15 mouse cellular contexts compared by ENCODE assay signal in genomic region chr11:11866696-11867095, GRCm38 (mm10). TPM values are rescaled to one million over a fixed set of nuclear protein-coding genes. Genes with fewer than 3 reads are reported as not detected.
DNase-seq lines count a peak whose midpoint lies in the region; ATAC-seq lines count a peak whose summit lies in the region.
"Had no signal": no experiment of that assay in that cellular context is flagged by ENCODE, and none has a peak within 500 bp of the region (broad histone marks: within the 10 kb centered on the region; RNA-seq: fewer than 3 reads in every experiment).

No protein-coding gene starts in this region.

- H3K27ac ChIP-seq in forebrain, embryonic 12.5 days, result peak overlapping the region; percentile 92
- no peak overlapping the region for H3K27ac ChIP-seq in forebrain, embryonic 14.5 days (ENCODE audit: low read depth, low read length)
- peak overlapping the region; percentile 59 for H3K27ac ChIP-seq in intestine, embryonic 14.5 days (ENCODE audit: low read depth)
- no peak overlapping the region for H3K27ac ChIP-seq in intestine, embryonic 16.5 days (ENCODE audit: low read length)
- H3K27ac ChIP-seq in embryonic facial prominence, embryonic 13.5 days, result 0 out of 2 replicates have a peak overlapping the region, but pooled peaks have one; percentile 24
- H3K27ac ChIP-seq: kidney, postnatal 0 days had no signal

- no peak for DNase-seq in forebrain, embryonic 14.5 days (ENCODE audit: low spot score)
- peak; percentile 46 for DNase-seq in intestine, embryonic 14.5 days (ENCODE audit: low spot score)
- peak; percentile 51 for DNase-seq in 3T3-L1 (ENCODE audit: low read depth, low spot score)
- no peak for DNase-seq in testis, postnatal 10 days (ENCODE audit: low spot score)
- no peak for DNase-seq in T-cell, adult 2 months (ENCODE audit: low spot score)
- DNase-seq: adrenal gland, adult 2 months; cerebellum, adult 11 months; gastrocnemius, postnatal 36 days; liver; lung, embryonic 14.5 days; right cerebral cortex, adult 18-20 months had no signal

- peaks cover 18% of the 10 kb centered on the region for H3K4me1 ChIP-seq in forebrain, embryonic 12.5 days
- peaks cover 10% of the 10 kb centered on the region; the same call in 1 of the 2 replicates for H3K4me1 ChIP-seq in forebrain, embryonic 14.5 days (ENCODE audit: control insufficient read depth, insufficient read depth, low read length)
- peaks cover 35% of the 10 kb centered on the region for H3K4me1 ChIP-seq in intestine, embryonic 14.5 days (replicated peaks; ENCODE audit: control insufficient read depth, insufficient read depth, low read length)
- peaks cover 10% of the 10 kb centered on the region; the same call in 1 of the 2 replicates for H3K4me1 ChIP-seq in intestine, embryonic 16.5 days (ENCODE audit: control insufficient read depth, insufficient read depth, low read length)
- peaks cover 26% of the 10 kb centered on the region for H3K4me1 ChIP-seq in embryonic facial prominence, embryonic 13.5 days

- H3K9me3 ChIP-seq in forebrain, embryonic 12.5 days, result no peaks in the 10 kb centered on the region
- no peaks in the 10 kb centered on the region for H3K9me3 ChIP-seq in forebrain, embryonic 14.5 days (replicated peaks; ENCODE audit: control insufficient read depth, low read length)
- no peaks in the 10 kb centered on the region for H3K9me3 ChIP-seq in intestine, embryonic 14.5 days (ENCODE audit: control insufficient read depth, low read length)
- no peaks in the 10 kb centered on the region for H3K9me3 ChIP-seq in intestine, embryonic 16.5 days (ENCODE audit: control insufficient read depth, low read length)
- no peaks in the 10 kb centered on the region for H3K9me3 ChIP-seq in embryonic facial prominence, embryonic 13.5 days

- no peaks in the 10 kb centered on the region for H3K27me3 ChIP-seq in forebrain, embryonic 12.5 days
- H3K27me3 ChIP-seq in forebrain, embryonic 14.5 days (replicated peaks; ENCODE audit: control insufficient read depth, insufficient read depth, low read length), result no peaks in the 10 kb centered on the region
- no peaks in the 10 kb centered on the region for H3K27me3 ChIP-seq in intestine, embryonic 14.5 days (replicated peaks; ENCODE audit: control insufficient read depth, insufficient read depth, low read length)
- H3K27me3 ChIP-seq in intestine, embryonic 16.5 days (replicated peaks; ENCODE audit: control insufficient read depth, insufficient read depth, low read length), result no peaks in the 10 kb centered on the region
- no peaks in the 10 kb centered on the region for H3K27me3 ChIP-seq in embryonic facial prominence, embryonic 13.5 days

- no peak overlapping the region for H3K4me2 ChIP-seq in forebrain, embryonic 12.5 days
- H3K4me2 ChIP-seq in forebrain, embryonic 14.5 days (ENCODE audit: low read length), result no peak overlapping the region
- no peak overlapping the region for H3K4me2 ChIP-seq in intestine, embryonic 14.5 days (ENCODE audit: low read length)
- no peak overlapping the region for H3K4me2 ChIP-seq in intestine, embryonic 16.5 days (ENCODE audit: low read depth, low read length)
- H3K4me2 ChIP-seq in embryonic facial prominence, embryonic 13.5 days, result no peak overlapping the region
- H3K4me2 ChIP-seq: lung, embryonic 14.5 days had no signal

- no peaks in the 10 kb centered on the region for H3K36me3 ChIP-seq in forebrain, embryonic 12.5 days (replicated peaks)
- H3K36me3 ChIP-seq in forebrain, embryonic 14.5 days (ENCODE audit: control insufficient read depth, insufficient read depth, low read length), result no peaks in the 10 kb centered on the region
- no peaks in the 10 kb centered on the region for H3K36me3 ChIP-seq in intestine, embryonic 14.5 days (ENCODE audit: control insufficient read depth, insufficient read depth, low read length)
- no peaks in the 10 kb centered on the region for H3K36me3 ChIP-seq in intestine, embryonic 16.5 days (ENCODE audit: control insufficient read depth, insufficient read depth, low read length)
- no peaks in the 10 kb centered on the region for H3K36me3 ChIP-seq in embryonic facial prominence, embryonic 13.5 days

- ATAC-seq in forebrain, embryonic 12.5 days (ENCODE audit: low FRiP score), result no peak
- ATAC-seq in forebrain, embryonic 14.5 days, result no peak
- ATAC-seq in intestine, embryonic 14.5 days (replicated peaks; ENCODE audit: low FRiP score, low TSS enrichment, low read depth), result no peak
- ATAC-seq in intestine, embryonic 16.5 days, result no peak
- no peak for ATAC-seq in embryonic facial prominence, embryonic 13.5 days (ENCODE audit: insufficient number of reproducible peaks, insufficient read depth, low FRiP score, low TSS enrichment, low read depth)

- H3K9ac ChIP-seq in forebrain, embryonic 12.5 days, result no peak overlapping the region
- no peak overlapping the region for H3K9ac ChIP-seq in forebrain, embryonic 14.5 days (ENCODE audit: low read length)
- no peak overlapping the region for H3K9ac ChIP-seq in intestine, embryonic 14.5 days (ENCODE audit: low read length)
- no peak overlapping the region for H3K9ac ChIP-seq in intestine, embryonic 16.5 days (ENCODE audit: low read depth, low read length)
- H3K9ac ChIP-seq in embryonic facial prominence, embryonic 13.5 days, result no peak overlapping the region
- H3K9ac ChIP-seq: lung, embryonic 14.5 days had no signal

- WGBS in forebrain, embryonic 12.5 days, result 89% methylated on average over 5 of the region's 5 CpGs
- 85% methylated on average over 5 of the region's 5 CpGs for WGBS in forebrain, embryonic 14.5 days
- 59% methylated on average over 5 of the region's 5 CpGs for WGBS in intestine, embryonic 14.5 days
- WGBS in intestine, embryonic 16.5 days, result 65% methylated on average over 5 of the region's 5 CpGs
- WGBS in embryonic facial prominence, embryonic 13.5 days, result 65% methylated on average over 5 of the region's 5 CpGs

- no peak overlapping the region for H3K4me3 ChIP-seq in forebrain, embryonic 12.5 days (replicated peaks)
- no peak overlapping the region for H3K4me3 ChIP-seq in forebrain, embryonic 14.5 days (ENCODE audit: low read depth, low read length)
- no peak overlapping the region for H3K4me3 ChIP-seq in intestine, embryonic 14.5 days (ENCODE audit: low read depth, low read length)
- H3K4me3 ChIP-seq in intestine, embryonic 16.5 days (ENCODE audit: low read length), result no peak overlapping the region
- no peak overlapping the region for H3K4me3 ChIP-seq in embryonic facial prominence, embryonic 13.5 days

RNA-seq across cellular contexts. Expression of gene Ddc, which starts 31.2 kb away (rescaled TPM):
- polyA plus RNA-seq in forebrain, embryonic 12.5 days (2016; fragmentation: Nextera tagmentation; extraction: Ambion mirVana), result 7.3 and 7.7 TPM in 2 replicates
- 7.3 TPM in 2 replicates for polyA plus RNA-seq in forebrain, embryonic 14.5 days (2014; fragmentation: Nextera tagmentation; extraction: Ambion mirVana)
- 34.8 and 37.3 TPM in 2 replicates for polyA plus RNA-seq in intestine, embryonic 14.5 days (2014; fragmentation: Nextera tagmentation; extraction: Ambion mirVana)
- polyA plus RNA-seq in intestine, embryonic 16.5 days (2015; fragmentation: Nextera tagmentation; extraction: Ambion mirVana), result 44.0 and 44.7 TPM in 2 replicates
- polyA plus RNA-seq in embryonic facial prominence, embryonic 13.5 days (2015; fragmentation: Nextera tagmentation; extraction: Ambion mirVana), result 5.3 and 5.8 TPM in 2 replicates

RNA-seq across cellular contexts. Expression of gene Fignl1, which starts 57.9 kb away (rescaled TPM):
- 76.3 and 80.5 TPM in 2 replicates for polyA plus RNA-seq in forebrain, embryonic 12.5 days (2016; fragmentation: Nextera tagmentation; extraction: Ambion mirVana)
- 38.2 and 40.2 TPM in 2 replicates for polyA plus RNA-seq in forebrain, embryonic 14.5 days (2014; fragmentation: Nextera tagmentation; extraction: Ambion mirVana)
- 61.7 and 63.7 TPM in 2 replicates for polyA plus RNA-seq in intestine, embryonic 14.5 days (2014; fragmentation: Nextera tagmentation; extraction: Ambion mirVana)
- polyA plus RNA-seq in intestine, embryonic 16.5 days (2015; fragmentation: Nextera tagmentation; extraction: Ambion mirVana), result 38.1 and 40.4 TPM in 2 replicates
- 53.7 and 59.4 TPM in 2 replicates for polyA plus RNA-seq in embryonic facial prominence, embryonic 13.5 days (2015; fragmentation: Nextera tagmentation; extraction: Ambion mirVana)

Comparison
In these comparisons a context has a peak if more than half of its experiments do, and no peak if none do; other contexts are left out.
1. H3K27ac ChIP-seq: peak in forebrain, embryonic 12.5 days (single experiment), intestine, embryonic 14.5 days (single experiment) and embryonic facial prominence, embryonic 13.5 days (single experiment); none in forebrain, embryonic 14.5 days (single experiment) and intestine, embryonic 16.5 days (single experiment).
2. DNase-seq: peak in intestine, embryonic 14.5 days (single experiment) and 3T3-L1 (single experiment); none in forebrain, embryonic 14.5 days (single experiment), testis, postnatal 10 days (single experiment) and T-cell, adult 2 months (single experiment).